Mouse (Mus musculus) thymus, postnatal 25 days (tissue): ENCODE measurements around the gene Stxbp5l.
"Not testable (repeated sequence)": the region's sequence is repeated elsewhere in the genome, so short reads cannot be mapped to it uniquely, and the experiment has no call there.

ENCODE experiments used
- DNase-seq: peaks from one replicate; pipeline ENCODE4 v3.0.0; 2022

Stxbp5l gene

GRCm38 (mm10) chr16:37384821-37385344 lies at the start of gene Stxbp5l:
Stxbp5l (minus strand) TSS chr16:37384962.
- DNase-seq, result peak; percentile 19

GRCm38 (mm10) chr16:37433418-37434204 lies 48.8 kb upstream of the Stxbp5l start:
- DNase-seq, result no peak

- no peak for DNase-seq
Observed at GRCm38 (mm10) chr16:37425434-37425833, 40.7 kb upstream of the Stxbp5l start.

- DNase-seq, result no peak
Observed at GRCm38 (mm10) chr16:37422874-37423273, 38.1 kb upstream of the Stxbp5l start.

GRCm38 (mm10) chr16:37421851-37422250 lies 37.1 kb upstream of the Stxbp5l start:
- no peak for DNase-seq

GRCm38 (mm10) chr16:37420512-37420911 lies 35.8 kb upstream of the Stxbp5l start:
- DNase-seq, result no peak

- DNase-seq, result no peak
Observed at GRCm38 (mm10) chr16:37405536-37405935, 20.8 kb upstream of the Stxbp5l start.

- no peak for DNase-seq
Observed at GRCm38 (mm10) chr16:37404922-37405321, 20.2 kb upstream of the Stxbp5l start.

- no peak for DNase-seq
Observed at GRCm38 (mm10) chr16:37389964-37390363, 5.2 kb upstream of the Stxbp5l start.

GRCm38 (mm10) chr16:37389201-37389905 lies 4.6 kb upstream of the Stxbp5l start:
- no peak for DNase-seq

GRCm38 (mm10) chr16:37384369-37384768 lies 393 bp downstream of the Stxbp5l start:
- no peak for DNase-seq

- DNase-seq, result no peak
Observed at GRCm38 (mm10) chr16:37383426-37383825, 1.3 kb downstream of the Stxbp5l start.

GRCm38 (mm10) chr16:37372716-37373115 lies 12.0 kb downstream of the Stxbp5l start:
- no peak for DNase-seq

GRCm38 (mm10) chr16:37367426-37367825 lies 17.3 kb downstream of the Stxbp5l start:
- DNase-seq, result no peak

- no peak for DNase-seq
Observed at GRCm38 (mm10) chr16:37363958-37364357, 20.8 kb downstream of the Stxbp5l start.

GRCm38 (mm10) chr16:37355621-37356020 lies 29.1 kb downstream of the Stxbp5l start:
- DNase-seq, result no peak

- DNase-seq, result no peak
Observed at GRCm38 (mm10) chr16:37347092-37347491, 37.7 kb downstream of the Stxbp5l start.

GRCm38 (mm10) chr16:37344960-37345359 lies 39.8 kb downstream of the Stxbp5l start:
- no peak for DNase-seq

- not testable (repeated sequence) for DNase-seq
Observed at GRCm38 (mm10) chr16:37341446-37341845, 43.3 kb downstream of the Stxbp5l start.

GRCm38 (mm10) chr16:37338177-37338576 lies 46.6 kb downstream of the Stxbp5l start:
- DNase-seq, result no peak

GRCm38 (mm10) chr16:37337529-37337928 lies 47.2 kb downstream of the Stxbp5l start:
- no peak for DNase-seq

- DNase-seq, result no peak
Observed at GRCm38 (mm10) chr16:37304441-37304840, 80.3 kb downstream of the Stxbp5l start.

- DNase-seq, result no peak
Observed at GRCm38 (mm10) chr16:37292593-37292992, 92.2 kb downstream of the Stxbp5l start.

- no peak for DNase-seq
Observed at GRCm38 (mm10) chr16:37280206-37280605, 104.6 kb downstream of the Stxbp5l start.
